In the genomic region with DNA sequence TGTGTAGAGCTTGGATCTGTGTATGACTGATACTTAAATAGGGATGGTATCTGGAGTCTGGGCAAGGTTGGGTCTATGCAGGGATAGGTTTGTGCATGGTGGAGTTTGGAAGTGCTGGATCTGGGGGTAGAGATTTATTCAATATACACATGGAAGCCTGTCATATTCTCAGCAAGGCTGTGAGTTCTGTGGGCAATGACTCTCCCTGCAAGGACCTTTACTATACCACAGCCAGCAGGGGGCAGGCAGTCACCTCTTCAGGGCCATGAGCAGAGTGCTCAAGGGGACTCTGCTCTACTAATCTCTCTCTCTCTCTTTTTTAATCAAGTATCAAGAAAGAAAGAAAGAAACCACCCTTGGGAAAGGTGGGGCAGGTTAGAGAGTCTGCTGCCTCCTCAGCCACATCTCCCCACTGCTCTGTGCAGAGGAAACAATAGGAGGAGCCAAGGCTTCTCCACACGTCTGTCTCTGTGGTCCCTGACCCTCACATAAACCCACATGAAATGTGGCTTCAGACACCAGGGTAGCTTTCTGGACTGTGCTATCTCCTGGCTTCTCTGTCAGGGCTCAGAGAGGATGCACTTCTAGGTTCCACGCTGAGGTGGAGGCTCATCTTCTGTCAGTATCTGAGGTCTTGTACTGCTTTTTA, we compare ENCODE assay signal across 8 mouse cellular contexts. TPM values are rescaled to one million over a fixed set of nuclear protein-coding genes. Genes with fewer than 3 reads are reported as not detected.
DNase-seq lines count a peak whose midpoint lies in the region; ATAC-seq and TF ChIP-seq lines count a peak whose summit lies in the region.
"Had no signal": no experiment of that assay in that cellular context is flagged by ENCODE, and none has a peak within 500 bp of the region (broad histone marks: within the 10 kb centered on the region; RNA-seq: fewer than 3 reads in every experiment).

No protein-coding gene starts in this region.

- no peaks in the 10 kb centered on the region for H3K4me1 ChIP-seq in MEL (ENCODE audit: control insufficient read depth in 1 of 2, insufficient read depth in 2 of 2, low read length in 2 of 2)
- H3K4me1 ChIP-seq in hindbrain, embryonic 11.5 days (replicated peaks; ENCODE audit: control insufficient read depth, insufficient read depth, low read length) = no peaks in the 10 kb centered on the region

- H3K4me3 ChIP-seq in MEL (ENCODE audit: control insufficient read depth in 1 of 2, insufficient read depth in 1 of 2, low read depth in 2 of 2, low read length in 2 of 2) = no peak overlapping the region
- H3K4me3 ChIP-seq in hindbrain, embryonic 11.5 days (ENCODE audit: low read depth, low read length) = no peak overlapping the region

- H3K79me2 ChIP-seq in MEL (ENCODE audit: control insufficient read depth, insufficient read depth, low read length, poor library complexity) = no peaks in the 10 kb centered on the region

- no peak for TF ChIP-seq POLR2A in MEL (IDR thresholded peaks at IDR 0.05; ENCODE audit: control insufficient read depth in 1 of 2, insufficient read depth in 1 of 2, low read depth in 1 of 2, low read length in 2 of 2, poor library complexity in 1 of 2)

- no peak for TF ChIP-seq EP300 in MEL (IDR thresholded peaks at IDR 0.05; ENCODE audit: low read depth in 1 of 2, low read length in 2 of 2)

- H3K9me3 ChIP-seq in MEL (replicated peaks; ENCODE audit: insufficient read depth, low read length) = no peaks in the 10 kb centered on the region
- no peaks in the 10 kb centered on the region for H3K9me3 ChIP-seq in hindbrain, embryonic 11.5 days (ENCODE audit: control insufficient read depth, low read length)

- WGBS in hindbrain, embryonic 11.5 days = 40% methylated on average over 2 of the region's 2 CpGs

- H3K27me3 ChIP-seq in MEL (ENCODE audit: control insufficient read depth in 1 of 2, insufficient read depth in 2 of 2, low read length in 2 of 2) = peaks cover 4 to 7% of the 10 kb centered on the region in 2 experiments; a peak in 3 of 4 replicates
- H3K27me3 ChIP-seq in hindbrain, embryonic 11.5 days (ENCODE audit: control insufficient read depth, insufficient read depth, low read length) = no peaks in the 10 kb centered on the region

- no peak overlapping the region for H3K4me2 ChIP-seq in hindbrain, embryonic 11.5 days (replicated peaks; ENCODE audit: low read depth, low read length)

- peak; percentile 67 to 84 (median 78) for TF ChIP-seq CTCF in MEL (IDR thresholded peaks at IDR 0.05 in 2 of 3, conservative IDR thresholded peaks at IDR 0.05 in 1 of 3; ENCODE audit: control insufficient read depth in 1 of 3, insufficient read depth in 1 of 3, low read depth in 2 of 3, low read length in 3 of 3, poor library complexity in 1 of 3, severe bottlenecking in 1 of 3)

- H3K36me3 ChIP-seq in MEL (ENCODE audit: control insufficient read depth in 1 of 2, insufficient read depth in 2 of 2, low read length in 2 of 2) = no peaks in the 10 kb centered on the region
- no peaks in the 10 kb centered on the region for H3K36me3 ChIP-seq in hindbrain, embryonic 11.5 days (ENCODE audit: control insufficient read depth, insufficient read depth, low read length)

- peak; percentile 54; the same call in 1 of the 2 replicates for ATAC-seq in erythroid progenitor cell, adult 5-6 weeks (replicated peaks; ENCODE audit: low FRiP score, poor library complexity, severe bottlenecking)
- ATAC-seq in hindbrain, embryonic 11.5 days (ENCODE audit: low FRiP score) = peak; percentile 54; the same call in 1 of the 2 replicates

- peak; percentile 79 for TF ChIP-seq RAD21 in MEL (IDR thresholded peaks at IDR 0.05; ENCODE audit: low read depth, low read length)

- H3K9ac ChIP-seq in MEL (ENCODE audit: control insufficient read depth, low read depth, low read length, poor library complexity, severe bottlenecking) = no peak overlapping the region
- no peak overlapping the region for H3K9ac ChIP-seq in hindbrain, embryonic 11.5 days (ENCODE audit: low read depth, low read length)

- peak; percentile 71 for DNase-seq in MEL (ENCODE audit: low read depth, low spot score)
- DNase-seq in adrenal gland, postnatal 36 days = peak; percentile 77 to 87
- DNase-seq in hindbrain, embryonic 11.5 days (ENCODE audit: low spot score) = peak; percentile 72
- peak; percentile 68 to 78 for DNase-seq in layer of hippocampus, postnatal 10 days (ENCODE audit: low spot score in 2 of 2)
- peak; percentile 65 for DNase-seq in lung, postnatal 14 days
- peak; percentile 51 to 75 for DNase-seq in right cerebral cortex, adult 2 months (ENCODE audit: low spot score in 2 of 2)

- no peak overlapping the region for H3K27ac ChIP-seq in MEL (ENCODE audit: control insufficient read depth, low read depth, low read length)
- H3K27ac ChIP-seq in hindbrain, embryonic 11.5 days (ENCODE audit: low read depth, low read length) = no peak overlapping the region
- H3K27ac ChIP-seq: macrophage had no signal

TF ChIP-seq in MEL, 35 proteins besides CTCF, POLR2A, EP300 and RAD21:
- TF ChIP-seq NELFE (IDR thresholded peaks at IDR 0.05; ENCODE audit: low read depth, low read length) (no peak), ZC3H11A (IDR thresholded peaks at IDR 0.05; ENCODE audit: low read depth, low read length) (peak; percentile 61), GATA1 (IDR thresholded peaks at IDR 0.05; ENCODE audit: low read depth, low read length) (no peak), SMC3 (IDR thresholded peaks at IDR 0.05; ENCODE audit: low read depth, low read length) (peak; percentile 86)
TF ChIP-seq in MEL: peak in this region for 2.

RNA-seq across cellular contexts. Expression of a gene that starts 24.4 kb away (rescaled TPM):
- total RNA-seq in MEL (2012; rRNA removed) = 0.04 TPM in 1 of 2 replicates, not detected in the other
- polyA plus RNA-seq in MEL (2012; ENCODE audit: insufficient read depth in 1 of 2, insufficient read length in 2 of 2, low read depth in 1 of 2, low replicate concordance in 2 of 2, missing spikeins in 1 of 2) = not detected
- total RNA-seq in adrenal gland, postnatal 36 days (2021) = under 1 TPM; 0.10 to 0.20 TPM
- not detected in 2 replicates for total RNA-seq in erythroid progenitor cell, adult 5-6 weeks (2015; ENCODE audit: low replicate concordance)
- total RNA-seq in erythroid progenitor cell, adult 5-6 weeks (2017; ENCODE audit: low replicate concordance) = not detected in 2 replicates
- polyA plus RNA-seq in hindbrain, embryonic 11.5 days (2014; fragmentation: Nextera tagmentation; extraction: Ambion mirVana) = not detected in 2 replicates
- 1 to 10 TPM; 1.2 to 1.9 TPM for total RNA-seq in layer of hippocampus, postnatal 10 days (2021)
- polyA plus RNA-seq: macrophage had no signal

RNA-seq across cellular contexts. Expression of a gene that starts 34.7 kb away (rescaled TPM):
- total RNA-seq in MEL (2012; rRNA removed) = 2.2 and 3.9 TPM in 2 replicates
- 1 to 10 TPM in 1 of 2 experiments, not detected in 1; 7.0 TPM for polyA plus RNA-seq in MEL (2012; ENCODE audit: insufficient read depth in 1 of 2, insufficient read length in 2 of 2, low read depth in 1 of 2, low replicate concordance in 2 of 2, missing spikeins in 1 of 2)
- total RNA-seq in adrenal gland, postnatal 36 days (2021) = 1 to 10 TPM; 4.1 to 6.5 TPM
- 17.2 and 22.7 TPM in 2 replicates for total RNA-seq in erythroid progenitor cell, adult 5-6 weeks (2015; ENCODE audit: low replicate concordance)
- 24.7 and 28.1 TPM in 2 replicates for total RNA-seq in erythroid progenitor cell, adult 5-6 weeks (2017; ENCODE audit: low replicate concordance)
- 18.3 and 20.3 TPM in 2 replicates for polyA plus RNA-seq in hindbrain, embryonic 11.5 days (2014; fragmentation: Nextera tagmentation; extraction: Ambion mirVana)
- total RNA-seq in layer of hippocampus, postnatal 10 days (2021) = 1 to 10 TPM; 1.9 to 2.7 TPM
